Mouse (Mus musculus): Measurements from ENCODE around the gene Mal. TPM values are rescaled to one million over a fixed set of nuclear protein-coding genes. Genes with fewer than 3 reads are reported as not detected.

The Mal gene
- 0.77 and 1.2 TPM in 2 replicates for polyA plus RNA-seq (2015; fragmentation: Nextera tagmentation; extraction: Ambion mirVana)

- H3K9me3 ChIP-seq (replicated peaks) = no peaks in the 10 kb centered on the region
- H3K4me2 ChIP-seq = peak within 1 kb of the TSS; percentile 65
- H3K9ac ChIP-seq = peak within 1 kb of the TSS; percentile 55
- H3K36me3 ChIP-seq (ENCODE audit: poor library complexity, severe bottlenecking) = no peaks in the 10 kb centered on the region
- WGBS = under 1% methylated on average over 43 of the region's 43 CpGs
- H3K27ac ChIP-seq = no peak within 1 kb of the TSS
- H3K4me3 ChIP-seq = peak within 1 kb of the TSS; percentile 38
- peaks cover 71% of the 10 kb centered on the region for H3K27me3 ChIP-seq
- H3K4me1 ChIP-seq = peaks cover 8% of the 10 kb centered on the region
- ATAC-seq = no peak
These were observed at the start of gene Mal for GRCm38 (mm10) chr2:127656086-127656720. Mal (minus strand) TSS chr2:127656695.

GRCm38 (mm10) chr2:127705267-127705666 is 48.8 kb upstream of the Mal start:
- H3K4me2 ChIP-seq = no peak overlapping the region
- no peak for ATAC-seq
- no peak overlapping the region for H3K27ac ChIP-seq
- no peaks in the 10 kb centered on the region for H3K4me1 ChIP-seq
- H3K9me3 ChIP-seq (replicated peaks) = no peaks in the 10 kb centered on the region
- H3K36me3 ChIP-seq (ENCODE audit: poor library complexity, severe bottlenecking) = no peaks in the 10 kb centered on the region
- H3K4me3 ChIP-seq = no peak overlapping the region
- H3K27me3 ChIP-seq = no peaks in the 10 kb centered on the region
- 72% methylated on average over 6 of the region's 6 CpGs for WGBS
- no peak overlapping the region for H3K9ac ChIP-seq

- 85% methylated on average over 4 of the region's 4 CpGs for WGBS
These were observed 32.7 kb upstream of the Mal start for GRCm38 (mm10) chr2:127689239-127689638.

DNA sequence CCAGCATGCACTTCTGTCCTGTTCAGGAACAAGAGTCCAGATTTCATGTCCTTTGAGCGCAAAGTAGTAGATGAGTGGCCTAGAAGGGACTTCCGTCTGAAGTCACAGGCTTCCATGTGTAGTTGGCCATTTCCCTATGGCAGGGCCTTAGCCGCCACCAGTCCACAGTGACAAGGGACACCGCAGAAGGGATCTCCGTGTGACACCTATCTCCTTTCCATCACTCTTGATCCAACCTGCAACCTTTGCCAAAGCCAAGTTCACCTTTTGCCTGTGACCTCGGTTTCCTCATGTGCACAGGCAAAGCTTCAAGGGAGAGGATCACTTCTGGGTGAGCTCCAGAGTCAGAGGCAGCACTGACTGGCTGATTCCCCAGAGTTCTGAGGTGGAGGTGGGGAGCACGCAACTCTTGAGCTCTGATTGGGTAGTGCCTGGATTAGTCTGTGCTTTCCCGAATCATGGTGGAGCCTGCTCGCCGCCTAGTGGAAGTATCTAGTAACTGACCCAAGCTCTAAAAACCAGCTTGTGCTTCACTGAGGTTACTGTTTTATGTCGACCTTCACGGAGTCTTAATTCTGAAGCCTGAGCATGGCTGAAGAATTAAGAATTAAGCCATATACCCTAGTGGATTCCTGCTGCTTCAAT is 27.3 kb upstream of the Mal start:
- Histone ChIP-seq H3K27me3 (peaks cover 5% of the 10 kb centered on the region), H3K36me3 (ENCODE audit: poor library complexity, severe bottlenecking) (no peaks in the 10 kb centered on the region), H3K27ac (no peak overlapping the region), H3K9ac (no peak overlapping the region), H3K4me3 (no peak overlapping the region), H3K9me3 (replicated peaks) (no peaks in the 10 kb centered on the region), H3K4me2 (no peak overlapping the region), H3K4me1 (no peaks in the 10 kb centered on the region)
- WGBS = 38% methylated on average over 12 of the region's 12 CpGs
- peak; percentile 70 for ATAC-seq

More at GRCm38 (mm10) chr2:127689239-127689638, 32.7 kb upstream of the Mal start:
- Histone ChIP-seq H3K9me3 (replicated peaks) (no peaks in the 10 kb centered on the region), H3K9ac (no peak overlapping the region), H3K4me1 (no peaks in the 10 kb centered on the region), H3K27me3 (peaks cover 5% of the 10 kb centered on the region), H3K27ac (no peak overlapping the region), H3K4me3 (no peak overlapping the region), H3K4me2 (no peak overlapping the region), H3K36me3 (ENCODE audit: poor library complexity, severe bottlenecking) (no peaks in the 10 kb centered on the region)
- no peak for ATAC-seq

- Histone ChIP-seq H3K27ac (no peak overlapping the region), H3K4me1 (no peaks in the 10 kb centered on the region), H3K4me3 (no peak overlapping the region), H3K9ac (no peak overlapping the region), H3K27me3 (peaks cover 5% of the 10 kb centered on the region; the same call in 1 of the 2 replicates), H3K36me3 (ENCODE audit: poor library complexity, severe bottlenecking) (no peaks in the 10 kb centered on the region), H3K4me2 (no peak overlapping the region), H3K9me3 (replicated peaks) (no peaks in the 10 kb centered on the region)
- no peak for ATAC-seq
- 23% methylated on average over 2 of the region's 2 CpGs for WGBS
These were observed 11.5 kb upstream of the Mal start for GRCm38 (mm10) chr2:127667843-127668506.

- Histone ChIP-seq H3K4me2 (no peak overlapping the region), H3K4me1 (no peaks in the 10 kb centered on the region), H3K27me3 (peaks cover 5% of the 10 kb centered on the region; the same call in 1 of the 2 replicates), H3K9ac (no peak overlapping the region), H3K27ac (no peak overlapping the region), H3K36me3 (ENCODE audit: poor library complexity, severe bottlenecking) (no peaks in the 10 kb centered on the region), H3K9me3 (replicated peaks) (no peaks in the 10 kb centered on the region), H3K4me3 (no peak overlapping the region)
- no peak for ATAC-seq
These were observed 10.5 kb upstream of the Mal start for GRCm38 (mm10) chr2:127667015-127667414.

DNA sequence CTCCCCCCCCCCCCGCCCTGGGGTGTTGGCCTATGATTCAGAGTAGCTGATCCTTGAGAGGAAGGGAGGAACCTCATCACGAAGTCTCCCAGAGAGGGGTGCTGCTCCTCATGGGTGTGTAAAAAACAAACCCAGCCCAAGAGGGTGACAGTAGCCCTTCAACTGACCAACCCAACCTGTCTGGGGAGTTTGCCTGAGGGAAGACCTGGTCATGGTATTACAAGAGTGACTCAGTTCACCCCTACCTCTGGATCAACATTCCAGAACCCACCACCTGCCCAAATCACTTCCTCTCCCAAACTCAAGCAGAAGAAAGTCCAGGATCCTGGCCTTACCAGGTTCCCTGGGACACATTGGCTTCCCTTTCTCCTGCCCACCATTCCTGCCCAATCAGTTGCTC is 6.2 kb upstream of the Mal start:
- Histone ChIP-seq H3K4me3 (no peak overlapping the region), H3K4me2 (no peak overlapping the region), H3K4me1 (no peaks in the 10 kb centered on the region), H3K9ac (no peak overlapping the region), H3K36me3 (ENCODE audit: poor library complexity, severe bottlenecking) (no peaks in the 10 kb centered on the region), H3K9me3 (replicated peaks) (no peaks in the 10 kb centered on the region), H3K27me3 (peaks cover 8% of the 10 kb centered on the region), H3K27ac (no peak overlapping the region)
- no peak for ATAC-seq
- WGBS = 51% methylated on average over 2 of the region's 2 CpGs

DNA sequence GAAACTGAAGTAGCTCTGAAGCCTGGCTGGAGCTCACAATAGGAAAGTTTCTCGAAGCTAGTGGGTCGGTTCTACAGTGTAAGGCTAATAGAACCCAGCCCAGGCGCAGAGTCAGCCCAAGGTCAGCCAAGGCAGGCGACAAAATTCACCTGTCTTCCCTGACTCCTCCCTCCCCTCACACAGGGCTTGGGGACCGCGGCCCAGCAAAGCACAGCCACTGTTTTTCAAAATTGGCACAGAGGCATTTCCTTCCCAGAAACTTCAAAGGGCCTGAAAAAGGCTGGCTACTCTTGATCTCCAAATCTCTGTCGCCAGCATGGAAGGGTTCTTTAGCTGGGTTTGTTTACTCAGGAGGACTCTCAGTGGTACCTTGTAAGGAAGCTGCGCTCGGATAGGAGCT is 1.1 kb downstream of the Mal start:
- peaks cover 72% of the 10 kb centered on the region for H3K27me3 ChIP-seq
- ATAC-seq = no peak
- WGBS = 4% methylated on average over 9 of the region's 9 CpGs

DNA sequence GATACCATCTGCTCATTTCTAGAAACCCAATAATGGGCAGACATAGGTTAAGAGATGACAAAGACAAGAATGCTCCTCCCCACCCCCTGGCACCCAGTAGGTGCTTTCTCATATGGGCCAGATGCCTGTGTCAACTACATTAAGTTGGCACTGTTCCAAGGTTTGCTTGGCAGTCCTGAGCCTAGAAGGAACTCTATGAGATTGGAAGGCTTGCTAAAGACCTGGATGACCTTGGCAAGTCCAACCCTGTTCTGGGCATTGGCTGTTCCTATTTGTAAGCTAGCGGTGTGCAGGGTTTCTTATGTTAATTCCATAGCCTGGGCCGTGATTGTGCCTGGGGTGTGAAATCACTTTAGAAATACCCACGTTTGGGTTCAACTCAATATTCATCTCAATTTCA is 1.7 kb downstream of the Mal start:
- H3K27ac ChIP-seq = no peak overlapping the region
- 59% methylated on average over 3 of the region's 3 CpGs for WGBS

More for the DNA sequence above, 1.1 kb downstream of the Mal start:
- H3K9me3 ChIP-seq (replicated peaks) = no peaks in the 10 kb centered on the region
- 0 out of 2 replicates have a peak overlapping the region, but pooled peaks have one; percentile 38 for H3K4me3 ChIP-seq
- H3K4me2 ChIP-seq = no peak overlapping the region; the same call in 1 of the 2 replicates
- no peak overlapping the region for H3K9ac ChIP-seq
- peaks cover 8% of the 10 kb centered on the region for H3K4me1 ChIP-seq
- H3K27ac ChIP-seq = no peak overlapping the region
- H3K36me3 ChIP-seq (ENCODE audit: poor library complexity, severe bottlenecking) = no peaks in the 10 kb centered on the region

GRCm38 (mm10) chr2:127652805-127653204 is 3.7 kb downstream of the Mal start:
- Histone ChIP-seq H3K9me3 (replicated peaks) (no peaks in the 10 kb centered on the region), H3K4me1 (peaks cover 8% of the 10 kb centered on the region), H3K9ac (no peak overlapping the region), H3K4me2 (no peak overlapping the region), H3K36me3 (ENCODE audit: poor library complexity, severe bottlenecking) (no peaks in the 10 kb centered on the region), H3K4me3 (no peak overlapping the region), H3K27me3 (peaks cover 65% of the 10 kb centered on the region), H3K27ac (no peak overlapping the region)
- 85% methylated on average over 2 of the region's 2 CpGs for WGBS
- ATAC-seq = no peak

More for the DNA sequence above, 1.7 kb downstream of the Mal start:
- no peaks in the 10 kb centered on the region for H3K36me3 ChIP-seq (ENCODE audit: poor library complexity, severe bottlenecking)
- no peak overlapping the region for H3K4me3 ChIP-seq
- H3K9ac ChIP-seq = no peak overlapping the region
- no peak for ATAC-seq
- no peaks in the 10 kb centered on the region for H3K9me3 ChIP-seq (replicated peaks)
- no peak overlapping the region for H3K4me2 ChIP-seq
- H3K27me3 ChIP-seq = peaks cover 72% of the 10 kb centered on the region
- H3K4me1 ChIP-seq = peaks cover 8% of the 10 kb centered on the region

DNA sequence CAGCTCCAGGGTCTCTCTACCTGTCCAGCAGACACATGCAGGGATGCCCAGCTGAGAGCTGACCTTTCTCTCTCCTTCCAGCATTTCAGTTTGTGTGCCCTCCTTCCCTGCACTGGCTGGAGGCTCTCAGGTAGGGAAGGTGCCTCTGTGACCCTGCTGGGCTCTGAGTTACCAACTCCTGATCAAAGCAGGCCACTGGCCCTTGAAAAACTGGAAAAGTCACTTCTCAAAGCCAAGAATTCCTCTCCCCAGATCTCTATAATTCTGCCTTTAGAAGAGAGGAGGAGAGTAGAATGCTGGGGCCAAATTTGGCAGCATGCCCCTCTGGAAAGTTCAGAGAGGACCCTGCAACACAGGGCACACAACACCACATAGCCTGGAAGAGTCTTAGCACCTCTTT is 4.2 kb downstream of the Mal start:
- peaks cover 60% of the 10 kb centered on the region for H3K27me3 ChIP-seq

DNA sequence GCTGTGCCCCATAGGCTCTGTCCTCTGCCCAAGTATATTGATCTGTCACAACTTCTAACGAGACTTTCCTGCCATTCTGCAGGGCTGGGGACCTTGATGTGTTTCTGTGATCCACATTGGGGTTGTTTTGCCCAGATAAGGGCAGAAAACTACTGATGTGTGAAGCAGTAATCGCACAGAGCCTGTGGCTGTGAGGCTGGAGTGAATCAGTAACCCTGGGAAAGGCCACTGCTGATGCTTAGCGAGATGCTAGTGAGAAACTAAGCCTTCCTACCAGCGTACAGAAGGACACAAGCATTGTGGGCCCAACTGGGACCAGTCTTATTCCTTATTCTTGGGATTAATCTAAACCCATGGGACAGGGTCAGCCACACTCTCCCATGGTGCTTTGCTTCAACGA is 4.9 kb downstream of the Mal start:
- peaks cover 7% of the 10 kb centered on the region for H3K4me1 ChIP-seq
- 76% methylated on average over 5 of the region's 5 CpGs for WGBS
- no peak overlapping the region for H3K27ac ChIP-seq
- no peak overlapping the region for H3K9ac ChIP-seq
- ATAC-seq = no peak
- H3K36me3 ChIP-seq (ENCODE audit: poor library complexity, severe bottlenecking) = no peaks in the 10 kb centered on the region
- no peaks in the 10 kb centered on the region for H3K9me3 ChIP-seq (replicated peaks)
- H3K27me3 ChIP-seq = peaks cover 53% of the 10 kb centered on the region
- no peak overlapping the region for H3K4me2 ChIP-seq
- H3K4me3 ChIP-seq = no peak overlapping the region

More for the DNA sequence above, 4.2 kb downstream of the Mal start:
- Histone ChIP-seq H3K9ac (no peak overlapping the region), H3K27ac (no peak overlapping the region), H3K36me3 (ENCODE audit: poor library complexity, severe bottlenecking) (no peaks in the 10 kb centered on the region), H3K4me2 (no peak overlapping the region), H3K4me1 (peaks cover 8% of the 10 kb centered on the region), H3K4me3 (no peak overlapping the region), H3K9me3 (replicated peaks) (no peaks in the 10 kb centered on the region)
- ATAC-seq = no peak

Data from forebrain, embryonic 13.5 days (tissue).